Mouse (Mus musculus): Measurements from ENCODE around the gene Gm10762.
"Not testable (repeated sequence)": the region's sequence is repeated elsewhere in the genome, so short reads cannot be mapped to it uniquely, and the experiment has no call there.

The Gm10762 gene

GRCm38 (mm10) chr2:128967661-128968441, at the start of gene Gm10762:
TSS of gene Gm10762 (minus strand) at chr2:128967725.
- peak; percentile 78 to 81 for DNase-seq

- not testable (repeated sequence) for DNase-seq
These were observed 41.3 kb upstream of the Gm10762 start for GRCm38 (mm10) chr2:129008867-129009266.

GRCm38 (mm10) chr2:129006194-129006749, 38.7 kb upstream of the Gm10762 start:
- no peak for DNase-seq

GRCm38 (mm10) chr2:129004872-129005271, 37.3 kb upstream of the Gm10762 start:
- no peak for DNase-seq

GRCm38 (mm10) chr2:128984746-128985145, 17.2 kb upstream of the Gm10762 start:
- DNase-seq = no peak

- no peak for DNase-seq
These were observed 8.0 kb upstream of the Gm10762 start for GRCm38 (mm10) chr2:128975572-128975971.

GRCm38 (mm10) chr2:128972301-128972700, 4.8 kb upstream of the Gm10762 start:
- DNase-seq = no peak

- no peak for DNase-seq
These were observed 1.1 kb upstream of the Gm10762 start for GRCm38 (mm10) chr2:128968475-128969083.

GRCm38 (mm10) chr2:128966641-128967580, 614 bp downstream of the Gm10762 start, which contains the start of gene Zc3h6:
TSS of gene Zc3h6 (plus strand) at chr2:128967402.
- peak; percentile 98 to 99 for DNase-seq

- no peak for DNase-seq
These were observed 1.3 kb downstream of the Gm10762 start for GRCm38 (mm10) chr2:128966236-128966635.

- no peak for DNase-seq
These were observed 1.9 kb downstream of the Gm10762 start for GRCm38 (mm10) chr2:128965505-128966105.

GRCm38 (mm10) chr2:128954186-128954585, 13.3 kb downstream of the Gm10762 start:
- no peak for DNase-seq

- DNase-seq = peak; percentile 35 to 64
These were observed 19.4 kb downstream of the Gm10762 start for GRCm38 (mm10) chr2:128947962-128948588.

GRCm38 (mm10) chr2:128943538-128944528, 23.7 kb downstream of the Gm10762 start, which contains the start of gene Zc3h8:
TSS of gene Zc3h8 (minus strand) at chr2:128944077.
- peak; percentile 96 to 97 for DNase-seq

GRCm38 (mm10) chr2:128936256-128936655, 31.3 kb downstream of the Gm10762 start:
- DNase-seq = no peak

GRCm38 (mm10) chr2:128930704-128931103, 36.8 kb downstream of the Gm10762 start:
- DNase-seq = no peak

- no peak for DNase-seq
These were observed 39.1 kb downstream of the Gm10762 start for GRCm38 (mm10) chr2:128928446-128928845.

GRCm38 (mm10) chr2:128924799-128925198, 42.7 kb downstream of the Gm10762 start:
- DNase-seq = no peak

Measured in kidney, adult 8-10 months (tissue).